In the genomic region with DNA sequence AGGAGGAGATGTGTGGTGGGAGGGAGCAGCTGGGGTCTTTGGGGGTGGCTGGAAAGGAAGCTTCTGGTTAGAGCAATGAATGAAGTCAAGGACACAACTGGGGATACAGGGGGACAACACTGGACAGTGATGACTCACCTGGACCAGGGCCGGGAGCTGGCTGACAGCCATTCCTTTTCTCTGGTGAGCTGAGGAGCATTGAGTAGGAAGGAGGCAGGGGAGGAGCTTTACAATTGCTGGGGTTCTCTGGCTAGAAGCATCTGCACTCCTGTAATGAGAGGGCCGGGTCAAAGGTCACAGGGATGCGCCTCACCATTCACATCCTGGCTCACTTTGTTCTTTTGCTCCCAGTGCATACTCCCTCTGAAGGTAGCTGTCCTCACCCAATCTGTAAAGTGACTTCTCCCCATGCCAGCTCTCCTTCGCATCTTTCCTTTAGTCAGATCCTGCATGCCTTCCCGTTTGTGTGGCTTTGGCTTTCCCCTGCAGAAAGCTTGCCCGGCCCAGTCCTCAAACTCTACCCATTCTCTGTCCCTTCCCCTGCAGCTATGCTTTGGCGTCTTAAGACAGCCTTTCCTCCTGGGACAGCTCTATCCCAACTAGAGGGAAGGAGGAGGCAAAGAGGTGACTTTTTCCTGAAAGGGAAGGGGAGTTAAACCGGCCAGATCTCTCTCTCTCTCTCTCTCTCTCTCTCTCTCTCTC, we compare ENCODE assay signal across 8 mouse cellular contexts. TPM values are rescaled to one million over a fixed set of nuclear protein-coding genes. Genes with fewer than 3 reads are reported as not detected.
DNase-seq lines count a peak whose midpoint lies in the region; ATAC-seq and TF ChIP-seq lines count a peak whose summit lies in the region.

No protein-coding gene starts in this region.

- no peak for ATAC-seq in heart, embryonic 12.5 days (ENCODE audit: insufficient number of reproducible peaks, low FRiP score)
- no peak for ATAC-seq in embryonic facial prominence, embryonic 14.5 days (ENCODE audit: low read depth)
- no peak for ATAC-seq in kidney, embryonic 14.5 days (ENCODE audit: low FRiP score, low TSS enrichment)
- no peak for ATAC-seq in midbrain, postnatal 0 days (ENCODE audit: low FRiP score)
- no peak for ATAC-seq in CD4-positive, CD25-positive, alpha-beta regulatory T cell, adult 4 months

- no peak for TF ChIP-seq CTCF in midbrain, postnatal 0 days (IDR thresholded peaks at IDR 0.05)

- peaks cover 22% of the 10 kb centered on the region for H3K36me3 ChIP-seq in heart, embryonic 12.5 days
- peaks cover 34% of the 10 kb centered on the region for H3K36me3 ChIP-seq in embryonic facial prominence, embryonic 14.5 days (ENCODE audit: control insufficient read depth, insufficient read depth, low read length)
- H3K36me3 ChIP-seq in kidney, embryonic 14.5 days (ENCODE audit: control insufficient read depth, insufficient read depth, low read length) = peaks cover 14% of the 10 kb centered on the region; the same call in 1 of the 2 replicates
- peaks cover 15% of the 10 kb centered on the region for H3K36me3 ChIP-seq in midbrain, postnatal 0 days (ENCODE audit: insufficient read depth, low read length)

- H3K4me3 ChIP-seq in heart, embryonic 12.5 days = peak overlapping the region; percentile 50
- H3K4me3 ChIP-seq in embryonic facial prominence, embryonic 14.5 days (ENCODE audit: low read depth, low read length) = peak overlapping the region; percentile 61
- H3K4me3 ChIP-seq in kidney, embryonic 14.5 days (ENCODE audit: low read length) = peak overlapping the region; percentile 55
- peak overlapping the region; percentile 33 for H3K4me3 ChIP-seq in midbrain, postnatal 0 days (ENCODE audit: low read depth, low read length)

- peaks cover 6% of the 10 kb centered on the region; the same call in 1 of the 2 replicates for H3K9me3 ChIP-seq in heart, embryonic 12.5 days (replicated peaks)
- H3K9me3 ChIP-seq in embryonic facial prominence, embryonic 14.5 days (ENCODE audit: control insufficient read depth, low read length) = no peaks in the 10 kb centered on the region
- H3K9me3 ChIP-seq in kidney, embryonic 14.5 days (ENCODE audit: control insufficient read depth, low read length) = no peaks in the 10 kb centered on the region
- H3K9me3 ChIP-seq in midbrain, postnatal 0 days (ENCODE audit: low read length) = no peaks in the 10 kb centered on the region

- H3K27ac ChIP-seq in heart, embryonic 12.5 days (ENCODE audit: poor library complexity, severe bottlenecking) = no peak overlapping the region
- H3K27ac ChIP-seq in embryonic facial prominence, embryonic 14.5 days (replicated peaks; ENCODE audit: low read depth, low read length) = peak overlapping the region; percentile 77; the same call in 1 of the 2 replicates
- no peak overlapping the region for H3K27ac ChIP-seq in kidney, embryonic 14.5 days (ENCODE audit: low read depth, low read length)
- H3K27ac ChIP-seq in midbrain, postnatal 0 days (ENCODE audit: low read depth, low read length) = no peak overlapping the region

- peaks cover 3% of the 10 kb centered on the region; the same call in 1 of the 2 replicates for H3K4me1 ChIP-seq in heart, embryonic 12.5 days (replicated peaks)
- H3K4me1 ChIP-seq in embryonic facial prominence, embryonic 14.5 days (ENCODE audit: control insufficient read depth, insufficient read depth, low read length) = 0 out of 2 replicates have a peak, but pooled peaks cover 3% of the 10 kb centered on the region
- peaks cover 5% of the 10 kb centered on the region; the same call in 1 of the 2 replicates for H3K4me1 ChIP-seq in kidney, embryonic 14.5 days (ENCODE audit: control insufficient read depth, insufficient read depth, low read length)
- H3K4me1 ChIP-seq in midbrain, postnatal 0 days (ENCODE audit: insufficient read depth, low read length) = peaks cover 7% of the 10 kb centered on the region; the same call in 1 of the 2 replicates

- H3K4me2 ChIP-seq in heart, embryonic 12.5 days = peak overlapping the region; percentile 69
- H3K4me2 ChIP-seq in embryonic facial prominence, embryonic 14.5 days (ENCODE audit: low read depth, low read length) = peak overlapping the region; percentile 89
- peak overlapping the region; percentile 79 for H3K4me2 ChIP-seq in kidney, embryonic 14.5 days (replicated peaks; ENCODE audit: low read depth, low read length)
- H3K4me2 ChIP-seq in midbrain, postnatal 0 days (ENCODE audit: low read depth, low read length, poor library complexity, severe bottlenecking) = peak overlapping the region; percentile 49

- 55% methylated on average over 8 of the region's 8 CpGs for WGBS in heart, embryonic 12.5 days
- WGBS in embryonic facial prominence, embryonic 14.5 days = 34% methylated on average over 8 of the region's 8 CpGs
- WGBS in kidney, embryonic 14.5 days = 32% methylated on average over 8 of the region's 8 CpGs
- 44% methylated on average over 8 of the region's 8 CpGs for WGBS in midbrain, postnatal 0 days

- no peak for DNase-seq in heart, postnatal 36 days
- peak; percentile 49 for DNase-seq in adrenal gland, adult 8-10 months
- peak; percentile 4 for DNase-seq in embryonic facial prominence, embryonic 14.5 days (ENCODE audit: low spot score)
- no peak for DNase-seq in midbrain, postnatal 0 days (ENCODE audit: low spot score)
- no peak for DNase-seq in thymus, postnatal 4 days

- H3K9ac ChIP-seq in heart, embryonic 12.5 days = peak overlapping the region; percentile 72; the same call in 1 of the 2 replicates
- peak overlapping the region; percentile 78 for H3K9ac ChIP-seq in embryonic facial prominence, embryonic 14.5 days (ENCODE audit: low read depth, low read length)
- peak overlapping the region; percentile 72 for H3K9ac ChIP-seq in kidney, embryonic 14.5 days (ENCODE audit: low read depth, low read length)
- peak overlapping the region; percentile 37; the same call in 1 of the 2 replicates for H3K9ac ChIP-seq in midbrain, postnatal 0 days (replicated peaks; ENCODE audit: low read length, poor library complexity, severe bottlenecking)

- no peaks in the 10 kb centered on the region for H3K27me3 ChIP-seq in heart, embryonic 12.5 days (replicated peaks)
- no peaks in the 10 kb centered on the region for H3K27me3 ChIP-seq in embryonic facial prominence, embryonic 14.5 days (replicated peaks; ENCODE audit: control insufficient read depth, insufficient read depth, low read length)
- H3K27me3 ChIP-seq in kidney, embryonic 14.5 days (ENCODE audit: control insufficient read depth, insufficient read depth, low read length) = no peaks in the 10 kb centered on the region
- H3K27me3 ChIP-seq in midbrain, postnatal 0 days (ENCODE audit: insufficient read depth, low read length) = no peaks in the 10 kb centered on the region

- intact Hi-C loops in heart, postnatal 36 days (cut with DNase I) = no loop called here

RNA-seq across cellular contexts. Expression of a gene that starts 1.1 kb away (rescaled TPM):
- 2.8 and 2.9 TPM in 2 replicates for polyA plus RNA-seq in heart, embryonic 12.5 days (2016; fragmentation: Nextera tagmentation; extraction: Ambion mirVana)
- total RNA-seq in heart, postnatal 36 days (2021) = 1 to 10 TPM; 1.1 to 1.3 TPM
- total RNA-seq in adrenal gland, adult 8-10 months (2022) = 1 to 10 TPM; 4.0 to 6.1 (median 4.8) TPM
- polyA plus RNA-seq in embryonic facial prominence, embryonic 14.5 days (2014; fragmentation: Nextera tagmentation; extraction: Ambion mirVana) = 6.8 and 8.2 TPM in 2 replicates
- 8.3 and 9.5 TPM in 2 replicates for polyA plus RNA-seq in kidney, embryonic 14.5 days (2014; fragmentation: Nextera tagmentation; extraction: Ambion mirVana)
- total RNA-seq in midbrain, postnatal 0 days (2014; rRNA removed) = 7.2 and 8.0 TPM in 2 replicates
- 7.5 and 8.0 TPM in 2 replicates for polyA plus RNA-seq in midbrain, postnatal 0 days (2015; fragmentation: Nextera tagmentation; extraction: Ambion mirVana)
- polyA plus RNA-seq in CD4-positive, CD25-positive, alpha-beta regulatory T cell, adult 4 months (2017; shearing (Covaris generic)) = not detected

RNA-seq across cellular contexts. Expression of a gene that starts 29.6 kb away (rescaled TPM):
- polyA plus RNA-seq in heart, embryonic 12.5 days (2016; fragmentation: Nextera tagmentation; extraction: Ambion mirVana) = 6.7 and 8.1 TPM in 2 replicates
- 1 to 10 TPM; 3.1 TPM for total RNA-seq in heart, postnatal 36 days (2021)
- total RNA-seq in adrenal gland, adult 8-10 months (2022) = 10 to 100 TPM in 3 of 4 experiments, 1 to 10 TPM in 1; 9.4 to 12.8 (median 11.0) TPM
- 10.1 and 10.5 TPM in 2 replicates for polyA plus RNA-seq in embryonic facial prominence, embryonic 14.5 days (2014; fragmentation: Nextera tagmentation; extraction: Ambion mirVana)
- polyA plus RNA-seq in kidney, embryonic 14.5 days (2014; fragmentation: Nextera tagmentation; extraction: Ambion mirVana) = 11.1 and 17.4 TPM in 2 replicates
- total RNA-seq in midbrain, postnatal 0 days (2014; rRNA removed) = 27.9 and 29.1 TPM in 2 replicates
- polyA plus RNA-seq in midbrain, postnatal 0 days (2015; fragmentation: Nextera tagmentation; extraction: Ambion mirVana) = 33.9 and 35.5 TPM in 2 replicates
- 1 to 10 TPM in 1 of 2 experiments, under 1 TPM in 1; 0.81 to 1.5 TPM for polyA plus RNA-seq in CD4-positive, CD25-positive, alpha-beta regulatory T cell, adult 4 months (2017; shearing (Covaris generic))

RNA-seq across cellular contexts. Expression of a gene that starts 35.9 kb away (rescaled TPM):
- 0.10 TPM in 1 of 2 replicates, not detected in the other for polyA plus RNA-seq in heart, embryonic 12.5 days (2016; fragmentation: Nextera tagmentation; extraction: Ambion mirVana)
- total RNA-seq in heart, postnatal 36 days (2021) = not detected
- total RNA-seq in adrenal gland, adult 8-10 months (2022) = not detected
- polyA plus RNA-seq in embryonic facial prominence, embryonic 14.5 days (2014; fragmentation: Nextera tagmentation; extraction: Ambion mirVana) = 0.05 and 0.13 TPM in 2 replicates
- not detected in 2 replicates for polyA plus RNA-seq in kidney, embryonic 14.5 days (2014; fragmentation: Nextera tagmentation; extraction: Ambion mirVana)
- not detected in 2 replicates for total RNA-seq in midbrain, postnatal 0 days (2014; rRNA removed)
- not detected in 2 replicates for polyA plus RNA-seq in midbrain, postnatal 0 days (2015; fragmentation: Nextera tagmentation; extraction: Ambion mirVana)
- polyA plus RNA-seq in CD4-positive, CD25-positive, alpha-beta regulatory T cell, adult 4 months (2017; shearing (Covaris generic)) = not detected

RNA-seq across cellular contexts. Expression of a gene that starts 45.0 kb away (rescaled TPM):
- polyA plus RNA-seq in heart, embryonic 12.5 days (2016; fragmentation: Nextera tagmentation; extraction: Ambion mirVana) = 0.30 and 0.47 TPM in 2 replicates
- 1 to 10 TPM; 1.5 to 1.6 TPM for total RNA-seq in heart, postnatal 36 days (2021)
- 1 to 10 TPM; 1.0 to 1.5 (median 1.2) TPM for total RNA-seq in adrenal gland, adult 8-10 months (2022)
- 0.79 and 0.81 TPM in 2 replicates for polyA plus RNA-seq in embryonic facial prominence, embryonic 14.5 days (2014; fragmentation: Nextera tagmentation; extraction: Ambion mirVana)
- polyA plus RNA-seq in kidney, embryonic 14.5 days (2014; fragmentation: Nextera tagmentation; extraction: Ambion mirVana) = 0.31 and 0.76 TPM in 2 replicates
- total RNA-seq in midbrain, postnatal 0 days (2014; rRNA removed) = 2.7 and 4.1 TPM in 2 replicates
- 1.2 and 1.4 TPM in 2 replicates for polyA plus RNA-seq in midbrain, postnatal 0 days (2015; fragmentation: Nextera tagmentation; extraction: Ambion mirVana)
- polyA plus RNA-seq in CD4-positive, CD25-positive, alpha-beta regulatory T cell, adult 4 months (2017; shearing (Covaris generic)) = not detected

RNA-seq across cellular contexts. Expression of a gene that starts 45.1 kb away (rescaled TPM):
- polyA plus RNA-seq in heart, embryonic 12.5 days (2016; fragmentation: Nextera tagmentation; extraction: Ambion mirVana) = 0.60 and 1.1 TPM in 2 replicates
- 1 to 10 TPM; 1.4 TPM for total RNA-seq in heart, postnatal 36 days (2021)
- total RNA-seq in adrenal gland, adult 8-10 months (2022) = 1 to 10 TPM; 1.7 to 4.7 (median 3.3) TPM
- 1.5 and 1.6 TPM in 2 replicates for polyA plus RNA-seq in embryonic facial prominence, embryonic 14.5 days (2014; fragmentation: Nextera tagmentation; extraction: Ambion mirVana)
- polyA plus RNA-seq in kidney, embryonic 14.5 days (2014; fragmentation: Nextera tagmentation; extraction: Ambion mirVana) = 1.2 and 1.7 TPM in 2 replicates
- total RNA-seq in midbrain, postnatal 0 days (2014; rRNA removed) = 2.0 and 2.8 TPM in 2 replicates
- 2.7 and 3.8 TPM in 2 replicates for polyA plus RNA-seq in midbrain, postnatal 0 days (2015; fragmentation: Nextera tagmentation; extraction: Ambion mirVana)
- not detected for polyA plus RNA-seq in CD4-positive, CD25-positive, alpha-beta regulatory T cell, adult 4 months (2017; shearing (Covaris generic))

Comparison
In these comparisons a context has a peak if more than half of its experiments do, and no peak if none do; other contexts are left out.
1. DNase-seq: peak in adrenal gland, adult 8-10 months (single experiment) and embryonic facial prominence, embryonic 14.5 days (single experiment); none in heart, postnatal 36 days (0 of 2), midbrain, postnatal 0 days (single experiment) and thymus, postnatal 4 days (single experiment).
2. Peak in every context shown above with its lines, with median percentiles within 50 percentile points of each other: H3K4me2 ChIP-seq, H3K4me3 ChIP-seq and H3K9ac ChIP-seq.